Mouse (Mus musculus): ENCODE results near the gene Unc45b.

The Unc45b gene

DNA sequence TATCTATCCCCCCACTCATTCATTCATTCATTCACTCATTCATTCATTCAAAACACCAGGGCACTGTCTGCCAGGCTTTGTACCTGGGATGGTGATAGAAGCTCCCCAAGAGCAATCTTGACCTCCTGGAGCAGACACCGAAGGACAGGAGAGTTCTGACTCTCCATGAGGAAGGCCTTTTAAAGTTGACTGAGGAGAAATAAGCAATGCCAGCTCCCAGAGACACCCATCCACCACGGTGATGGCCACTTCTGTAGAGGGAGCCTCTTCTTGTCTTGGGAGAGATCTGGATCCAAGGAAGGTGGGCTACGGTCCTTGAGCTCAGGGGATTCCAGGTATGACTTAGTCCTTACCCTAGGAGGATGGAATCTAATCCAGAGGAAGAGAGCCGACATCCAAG is at the start of gene Unc45b:
TSS of gene Unc45b (plus strand) at position 301 of the 400 bp plus-strand sequence.
- DNase-seq (ENCODE audit: low spot score in 2 of 2): no peak

DNA sequence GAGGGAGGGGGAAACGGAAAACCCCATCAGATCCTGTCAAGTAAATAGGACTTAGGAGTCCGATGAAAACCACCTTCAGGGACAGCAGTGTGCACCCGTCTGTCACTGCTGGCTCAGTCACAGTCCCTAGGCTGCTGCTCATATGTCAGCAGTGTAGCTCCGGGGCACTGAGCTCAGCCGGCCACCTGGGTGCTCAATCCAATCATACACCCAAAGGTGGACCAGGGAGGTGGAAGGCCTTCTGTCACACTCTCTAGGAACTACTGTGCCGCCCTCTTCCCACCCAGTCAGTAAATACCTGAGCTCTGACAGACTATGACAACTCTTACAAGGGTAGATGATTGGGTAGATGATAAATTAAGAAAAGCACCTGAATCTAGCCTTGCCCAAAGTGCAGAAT is 49.6 kb upstream of the Unc45b start:
- no peak for DNase-seq (ENCODE audit: low spot score in 2 of 2)

DNA sequence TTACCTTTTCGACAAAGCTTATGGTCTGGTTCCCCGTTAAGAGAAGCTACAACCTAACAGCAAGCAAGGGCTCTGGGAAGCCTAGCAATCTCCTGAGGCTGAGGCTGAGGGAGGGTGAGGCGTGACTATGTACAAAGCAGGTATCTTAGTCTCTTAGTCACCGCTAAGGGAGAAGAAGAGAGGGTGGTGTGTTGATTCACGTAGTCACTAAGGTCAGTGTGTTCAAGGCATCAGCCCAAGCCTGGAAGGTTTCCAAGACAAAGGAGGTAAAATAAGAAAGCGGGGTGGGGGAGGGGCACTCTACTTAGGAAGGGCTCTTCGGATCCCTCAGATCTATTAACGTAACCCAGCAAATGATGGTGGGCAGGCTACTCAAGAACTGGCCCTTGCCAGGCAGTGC is 48.8 kb upstream of the Unc45b start:
- no peak for DNase-seq (ENCODE audit: low spot score in 2 of 2)

DNA sequence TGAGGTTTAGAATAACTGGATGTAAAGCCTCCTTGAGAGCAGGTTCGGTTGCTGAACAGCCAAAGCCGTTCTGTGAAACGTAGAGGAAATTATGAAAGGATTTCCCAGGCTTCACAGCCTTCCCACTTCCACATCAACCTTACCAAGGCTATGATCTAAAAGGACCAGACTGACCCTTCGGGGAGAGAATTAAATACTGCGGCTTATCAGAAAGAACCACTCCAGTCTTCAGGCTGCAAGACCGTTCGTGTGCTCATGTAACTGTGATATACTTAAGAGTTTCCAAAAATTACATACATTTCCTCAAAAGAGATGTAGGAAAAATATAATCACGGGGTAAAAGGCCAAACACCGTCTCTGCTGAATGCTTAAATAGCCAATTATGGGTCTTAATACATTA is 47.7 kb upstream of the Unc45b start:
- DNase-seq (ENCODE audit: low spot score in 2 of 2): no peak

DNA sequence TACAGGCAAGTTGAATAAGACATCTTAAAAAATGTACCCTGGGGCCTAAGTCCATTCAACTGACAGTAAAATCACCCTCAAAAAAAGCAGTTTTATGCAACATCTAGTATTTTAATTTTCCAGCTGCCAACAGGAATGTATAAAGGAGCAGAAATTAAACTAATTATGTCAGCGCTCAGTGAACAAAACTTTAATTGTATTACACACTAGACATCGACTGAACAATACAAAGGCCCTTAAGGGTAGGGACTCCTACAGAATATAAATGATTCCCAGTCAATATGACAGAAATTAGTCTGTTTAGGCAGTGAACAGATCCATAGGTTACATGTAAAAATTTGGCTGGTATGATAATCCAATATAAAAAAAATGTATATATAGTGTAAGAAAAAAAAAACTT is 47.3 kb upstream of the Unc45b start:
- no peak for DNase-seq (ENCODE audit: low spot score in 2 of 2)

DNA sequence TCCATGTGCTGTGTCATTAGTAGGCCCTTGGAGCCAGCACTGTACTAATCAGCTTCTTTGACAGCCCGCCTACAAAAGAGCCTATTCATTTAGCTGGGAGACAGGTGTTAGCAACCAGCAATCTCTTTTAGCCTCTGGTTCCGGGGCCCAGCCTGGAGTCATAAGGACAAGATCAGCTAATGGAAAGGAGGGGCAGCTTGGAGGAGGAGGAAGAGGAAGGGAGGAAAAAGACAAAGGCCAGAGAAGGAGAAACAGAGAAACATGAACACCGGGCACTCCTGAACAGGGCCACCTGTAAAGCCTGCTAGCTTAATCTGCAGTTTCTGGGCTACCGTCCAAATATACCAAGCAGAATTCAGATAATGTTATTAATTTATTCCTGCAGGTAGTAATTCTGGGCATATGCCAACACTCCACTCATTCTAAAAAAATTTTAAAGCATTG is 46.8 kb upstream of the Unc45b start:
- DNase-seq (ENCODE audit: low spot score in 2 of 2): no peak

DNA sequence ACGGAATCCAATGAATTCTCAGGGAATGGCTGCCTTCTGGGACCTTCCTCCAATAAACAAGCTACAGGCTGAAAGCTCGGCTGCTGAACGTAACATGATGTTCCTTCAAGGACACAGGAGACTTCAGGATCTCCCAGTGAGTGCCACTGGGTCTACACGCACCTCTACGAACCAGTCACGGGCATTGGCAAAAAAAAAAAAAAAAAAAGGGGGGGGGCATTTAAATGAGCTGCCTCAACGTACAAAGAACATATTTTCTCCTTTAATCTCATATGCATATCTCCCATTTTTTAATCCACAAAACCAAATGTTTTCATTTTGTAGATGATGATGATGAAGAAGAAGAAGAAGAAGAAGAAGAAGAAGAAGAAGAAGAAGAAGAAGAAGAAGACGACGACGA is 44.4 kb upstream of the Unc45b start:
- no peak for DNase-seq (ENCODE audit: low spot score in 2 of 2)

DNA sequence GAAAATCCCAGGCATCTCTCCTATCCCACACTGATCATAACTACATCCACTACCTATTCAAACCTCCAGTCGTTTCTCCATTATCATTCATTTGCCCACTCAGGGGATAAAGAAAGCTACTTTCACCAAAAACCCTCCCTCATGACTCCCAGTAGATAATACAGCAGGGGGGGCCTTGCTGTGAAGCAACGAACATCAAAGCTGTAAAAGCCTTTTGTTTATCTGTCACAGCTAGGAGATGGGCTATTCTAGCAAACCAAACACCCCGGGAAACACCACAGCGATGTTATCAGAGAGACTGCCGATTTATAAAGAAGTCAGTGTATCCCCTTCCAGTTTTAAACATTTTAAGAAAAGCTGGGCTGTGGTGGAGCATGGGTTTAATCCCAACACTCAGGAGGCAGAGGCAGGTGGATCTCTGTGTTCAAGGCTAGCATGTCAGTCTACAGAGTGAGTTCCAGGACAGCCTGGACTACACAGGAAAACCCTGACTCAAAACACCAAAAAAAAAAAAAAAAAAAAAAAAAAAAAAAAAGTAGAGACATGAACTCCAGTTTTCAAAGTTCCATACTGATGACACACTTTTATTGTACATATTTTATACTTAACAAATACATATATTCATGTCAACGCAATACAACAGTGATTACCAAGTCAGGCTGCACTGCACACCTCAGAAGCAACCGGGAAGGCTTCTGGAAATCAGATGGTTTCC is 43.3 kb upstream of the Unc45b start:
- DNase-seq (ENCODE audit: low spot score in 2 of 2): no peak

DNA sequence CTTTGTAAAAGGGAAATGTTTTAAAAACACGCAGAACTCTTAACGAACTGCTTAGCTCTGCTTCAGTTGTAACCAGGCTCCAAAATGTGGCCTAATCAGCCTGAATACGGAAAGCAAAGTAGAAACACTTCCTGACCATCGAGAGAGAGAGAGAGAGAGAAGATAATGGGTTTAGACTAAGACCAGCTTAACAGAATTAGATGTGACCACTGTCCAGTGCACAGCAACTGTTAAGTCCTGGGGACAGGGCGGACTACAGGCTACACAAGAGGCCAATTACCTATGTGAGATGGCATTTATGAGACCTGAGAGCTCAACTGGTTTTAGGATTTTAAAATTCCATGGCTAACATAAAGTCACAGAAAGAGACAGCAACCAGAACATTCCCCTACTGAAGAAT is 42.4 kb upstream of the Unc45b start:
- no peak for DNase-seq (ENCODE audit: low spot score in 2 of 2)

DNA sequence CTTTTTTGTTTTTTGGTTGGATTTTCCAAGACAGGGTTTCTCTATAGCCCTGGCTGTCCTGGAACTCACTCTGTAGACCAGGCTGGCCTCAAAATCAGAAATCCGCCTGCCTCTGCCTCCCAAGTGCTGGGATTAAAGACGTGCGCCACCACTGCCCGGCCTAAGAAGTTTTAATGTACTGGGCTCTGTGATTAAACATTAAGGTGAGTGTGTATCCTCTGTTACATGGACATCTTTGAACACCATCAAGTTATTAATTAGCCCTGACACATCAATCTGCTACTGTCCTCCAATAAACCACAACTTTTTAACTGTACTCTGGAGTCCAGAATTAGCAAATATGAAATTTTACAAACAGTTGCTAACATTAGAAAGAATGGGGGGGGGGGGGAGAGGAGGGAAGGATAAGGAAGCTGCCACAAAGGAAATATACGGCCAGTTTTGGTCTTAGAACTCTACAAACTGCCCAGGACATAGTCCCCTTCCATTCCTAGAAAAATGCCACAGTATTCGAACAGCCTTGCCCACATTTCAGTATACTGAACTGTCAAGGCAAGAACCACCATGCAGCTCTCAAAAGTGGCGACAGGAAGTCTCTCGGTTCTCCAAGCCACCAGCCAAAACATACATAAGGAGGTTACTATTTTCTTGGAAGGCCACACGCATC is 40.7 kb upstream of the Unc45b start:
- DNase-seq (ENCODE audit: low spot score in 2 of 2): no peak

DNA sequence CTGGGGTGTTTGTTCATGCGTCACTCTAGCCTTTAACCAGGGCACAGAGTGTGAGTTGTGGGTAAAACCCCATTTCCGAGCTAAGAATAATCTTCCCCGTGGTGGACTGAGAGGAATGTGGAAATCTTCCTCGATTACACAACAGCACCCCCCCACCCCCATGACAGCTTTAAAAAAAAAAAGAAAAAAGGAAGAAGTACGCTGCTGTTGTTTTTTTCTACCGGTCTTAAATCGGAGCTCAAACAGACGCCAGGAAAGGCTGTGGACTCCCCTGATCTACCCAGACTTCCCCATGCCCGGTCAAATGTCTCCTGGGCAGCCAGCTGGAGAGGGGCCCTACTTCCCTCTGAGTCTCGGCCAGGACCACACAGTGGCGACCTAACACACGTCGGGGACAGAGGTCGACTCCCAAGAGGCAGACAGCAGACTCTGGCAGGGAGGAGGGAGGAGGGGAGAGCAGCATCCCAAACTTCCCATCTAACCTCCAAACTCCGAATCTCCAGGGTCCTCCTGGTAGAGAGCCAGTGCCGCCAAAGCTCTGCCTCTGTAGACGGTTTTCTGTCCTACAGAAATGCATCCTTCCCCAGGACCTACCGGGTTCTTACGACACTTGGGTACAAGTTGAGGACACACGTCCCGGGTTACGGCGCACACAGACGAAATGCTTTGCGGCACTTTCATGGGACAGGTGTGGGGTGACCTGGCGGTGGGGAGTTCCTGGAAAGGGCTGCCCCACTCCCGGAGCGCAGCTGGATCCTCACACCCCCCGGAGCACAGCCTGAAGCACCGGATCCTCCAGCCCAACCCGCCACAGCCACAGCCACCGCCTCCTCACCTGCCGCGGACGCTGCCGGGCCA is 39.9 kb upstream of the Unc45b start:
- DNase-seq (ENCODE audit: low spot score in 2 of 2): peak; percentile 60 to 69

DNA sequence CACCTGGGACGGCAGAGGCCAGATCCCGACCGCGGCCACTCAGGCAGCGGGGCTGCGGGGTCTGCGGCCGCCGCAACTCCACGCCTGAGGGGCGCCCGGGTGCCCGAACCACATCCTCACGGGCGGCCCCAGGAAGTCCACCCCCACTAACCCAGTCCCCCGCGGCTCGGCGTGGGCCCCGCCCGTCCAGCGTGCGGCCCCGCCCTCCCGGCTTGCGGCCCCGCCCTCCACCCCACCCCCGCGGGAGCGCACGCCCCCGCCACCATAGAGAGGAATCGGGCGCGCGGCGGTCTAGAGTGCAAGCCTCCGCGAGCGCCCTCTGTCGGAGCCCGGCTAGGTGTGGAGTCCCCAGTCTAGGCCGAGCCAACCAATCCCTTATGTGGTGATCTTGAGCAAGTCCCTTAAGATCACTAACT is 39.3 kb upstream of the Unc45b start, which contains the start of gene Rffl:
TSS of gene Rffl (minus strand) at position 180 of the 416 bp plus-strand sequence.
- DNase-seq (ENCODE audit: low spot score in 2 of 2): peak; percentile 93 to 96

DNA sequence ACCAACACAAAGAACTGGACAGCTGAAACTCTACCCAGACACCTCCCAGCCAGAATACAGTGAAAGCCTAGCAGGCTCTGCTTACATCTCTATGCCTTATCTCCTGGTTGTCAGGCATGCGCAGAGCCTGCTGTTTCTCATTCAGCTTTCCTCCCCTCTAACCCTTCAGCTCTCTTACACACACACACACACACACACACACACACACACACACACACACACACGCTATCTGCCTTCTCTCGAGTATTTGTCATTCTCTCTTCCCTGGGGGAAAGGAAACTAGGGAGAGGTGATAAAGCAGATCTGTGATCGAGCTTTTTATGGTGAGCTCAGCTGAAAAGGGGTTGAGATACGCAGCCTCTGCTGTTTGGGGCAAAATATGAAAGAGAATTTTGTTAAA is 35.4 kb upstream of the Unc45b start:
- no peak for DNase-seq (ENCODE audit: low spot score in 2 of 2)

DNA sequence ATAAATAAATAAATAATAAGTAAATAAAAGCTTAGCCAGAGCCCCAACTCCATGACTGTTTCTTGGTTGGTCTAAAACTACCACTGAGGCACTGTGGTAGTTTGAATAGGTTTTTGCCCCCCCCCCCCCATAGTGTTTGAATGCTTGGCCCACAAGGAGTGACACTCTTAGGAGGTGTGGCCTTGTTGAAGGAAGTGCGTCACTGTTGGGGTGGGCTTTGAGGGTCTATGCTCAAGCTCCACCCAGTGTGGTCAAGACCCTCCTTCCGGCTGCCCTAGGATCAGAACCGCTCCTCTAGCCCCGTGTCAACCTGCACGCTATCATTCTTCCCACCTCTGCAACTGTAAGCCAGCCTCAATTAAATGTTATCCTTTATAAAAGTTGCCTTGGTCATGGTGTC is 34.7 kb upstream of the Unc45b start:
- no peak for DNase-seq (ENCODE audit: low spot score in 2 of 2)

DNA sequence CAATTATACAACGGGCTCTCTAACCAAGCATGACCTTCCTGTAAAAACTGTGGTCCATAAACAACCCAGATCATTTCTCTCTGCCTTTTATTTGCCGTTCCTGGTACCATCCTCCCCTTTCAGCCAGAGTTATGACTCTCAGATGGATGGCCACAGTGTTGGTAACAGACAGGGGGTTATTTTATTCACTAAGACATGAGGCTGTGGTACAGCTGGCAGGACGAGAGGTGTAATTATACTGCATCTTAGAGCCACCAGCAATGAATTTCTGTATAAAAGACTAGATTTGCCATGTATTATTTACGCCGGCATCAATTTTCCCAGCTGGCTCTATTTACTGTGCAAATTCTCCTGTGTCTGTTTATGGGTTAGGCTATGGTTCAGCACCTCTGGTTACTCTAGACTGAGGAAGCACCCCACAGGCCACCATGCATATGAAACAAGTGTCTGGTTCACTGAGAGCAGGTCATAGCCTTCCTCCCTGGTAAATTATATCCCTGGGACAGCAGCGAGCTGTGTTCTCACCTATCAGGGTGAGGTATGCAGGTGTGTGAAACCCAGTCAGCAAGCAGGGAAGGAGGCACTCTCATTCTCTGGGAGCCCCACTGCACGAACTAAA is 32.5 kb upstream of the Unc45b start:
- DNase-seq (ENCODE audit: low spot score in 2 of 2): no peak

DNA sequence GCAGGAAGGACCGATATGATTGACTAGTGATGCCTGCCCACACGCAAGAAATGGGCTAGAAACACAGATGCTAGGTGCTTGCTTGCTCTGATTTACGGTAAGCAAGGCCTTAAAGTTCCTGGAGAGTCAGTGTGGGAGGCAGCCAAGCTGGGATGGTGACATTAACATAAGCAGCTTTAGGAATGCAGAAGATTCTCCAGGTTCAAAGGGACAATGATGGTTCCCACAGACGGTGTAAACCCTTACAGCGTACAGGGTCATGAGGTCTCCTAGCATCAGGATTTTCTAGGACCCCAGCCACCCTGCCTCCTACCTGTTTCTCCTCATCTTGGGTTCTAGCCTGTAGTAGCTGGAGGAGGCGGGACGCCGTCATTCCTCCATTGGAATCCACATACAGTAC is 27.2 kb upstream of the Unc45b start:
- no peak for DNase-seq (ENCODE audit: low spot score in 2 of 2)

DNA sequence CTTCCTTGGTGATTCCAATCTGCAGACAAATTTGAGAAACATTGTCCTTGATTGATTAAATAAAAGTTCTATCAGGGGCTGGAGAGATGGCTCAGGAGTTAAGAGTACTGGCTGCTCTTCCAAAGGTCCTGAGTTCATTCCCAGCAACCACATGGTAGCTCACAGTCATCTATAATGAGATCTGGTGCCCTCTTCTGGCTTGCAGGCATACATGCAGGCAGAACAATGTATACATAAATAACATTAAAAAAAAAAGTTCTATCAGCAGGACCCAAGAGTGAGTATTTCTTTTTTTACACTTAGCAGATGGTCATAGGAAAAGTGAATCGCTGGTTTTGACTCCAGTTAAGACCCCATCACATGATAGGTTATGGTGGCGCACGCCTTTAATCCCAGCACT is 23.8 kb upstream of the Unc45b start:
- DNase-seq (ENCODE audit: low spot score in 2 of 2): no peak

DNA sequence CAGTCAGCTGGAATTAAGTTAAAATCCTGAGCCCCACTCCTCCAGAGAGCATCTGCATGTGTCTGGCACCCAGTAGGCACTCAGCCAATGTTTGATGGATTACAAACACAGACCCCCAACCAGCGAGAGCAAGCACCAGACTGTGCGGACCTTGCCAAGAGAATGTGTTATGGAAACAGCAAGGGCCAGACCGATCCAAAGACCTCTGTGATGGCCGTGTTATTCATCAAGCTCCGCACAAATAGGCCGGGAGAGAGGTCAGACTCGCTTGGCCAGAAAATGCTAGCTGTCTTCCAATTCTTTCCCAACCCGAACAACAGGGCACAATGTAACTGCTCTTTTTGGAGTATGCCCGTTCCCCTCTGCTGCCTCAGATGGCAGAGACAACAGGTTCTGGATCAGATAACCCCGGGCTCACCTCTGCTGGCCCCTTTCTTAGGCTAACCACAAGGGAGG is 21.8 kb upstream of the Unc45b start:
- peak; percentile 50 to 55 for DNase-seq (ENCODE audit: low spot score in 2 of 2)

DNA sequence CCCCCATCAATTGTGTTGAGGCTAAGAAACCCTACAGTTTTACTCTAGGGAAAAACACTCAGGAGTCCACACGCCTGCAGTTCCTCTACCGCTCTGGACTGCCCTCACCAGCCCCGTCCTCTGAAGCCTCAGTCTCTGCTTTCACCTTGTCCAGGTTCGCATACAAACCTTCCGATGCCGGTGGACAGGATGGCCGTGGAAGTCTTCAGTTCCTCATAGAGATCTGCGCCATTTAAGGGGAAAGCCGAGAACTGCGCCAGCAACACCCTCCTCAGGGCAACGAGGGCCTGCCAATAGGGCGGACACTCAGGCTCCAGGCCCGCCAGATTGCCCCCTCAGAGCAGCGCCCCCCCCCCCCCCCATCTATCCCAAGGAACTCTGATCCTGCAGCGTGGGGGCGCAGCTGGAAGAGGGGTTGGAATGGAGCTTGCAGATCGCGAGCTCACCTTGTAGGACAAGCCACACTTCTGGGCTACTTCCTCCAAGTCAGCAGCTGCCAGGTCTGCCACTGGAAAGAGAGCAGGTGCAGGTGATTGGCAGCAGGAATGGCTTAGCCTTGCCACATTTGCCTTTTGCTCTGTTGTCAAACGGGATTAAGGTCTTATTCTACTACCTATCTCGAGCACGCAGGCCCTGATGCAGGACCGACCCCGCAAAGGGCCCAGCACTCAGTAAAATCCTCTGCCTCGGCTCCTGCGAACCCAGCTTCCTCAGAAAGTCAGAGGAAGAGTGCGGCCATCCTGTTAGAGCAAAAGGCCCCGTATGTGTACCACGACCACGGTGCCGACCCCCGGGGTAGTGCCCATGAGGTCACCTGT is 20.6 kb upstream of the Unc45b start:
- no peak for DNase-seq (ENCODE audit: low spot score in 2 of 2)

DNA sequence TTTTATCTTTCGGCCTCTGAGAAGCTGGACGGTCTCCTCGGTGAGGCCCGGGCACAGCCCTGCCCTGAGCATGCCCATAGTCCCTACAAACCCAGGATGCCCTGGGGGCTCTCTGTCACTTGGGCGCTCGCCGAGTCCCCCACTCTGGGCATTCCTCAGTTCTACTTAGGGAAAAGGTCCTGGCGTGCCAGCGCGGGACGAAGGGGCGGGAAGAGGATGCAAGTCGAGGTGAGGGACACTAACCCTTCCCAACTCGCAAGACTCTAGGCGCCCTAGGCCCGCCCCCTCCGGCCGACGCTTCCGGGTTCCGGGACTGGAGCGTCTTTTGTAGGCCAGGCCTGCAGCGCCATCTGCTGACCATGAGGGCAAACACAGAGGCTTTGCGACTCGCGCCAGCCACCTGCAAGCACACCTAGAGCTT is 20.0 kb upstream of the Unc45b start, which contains the start of gene Rad51d:
TSS of gene Rad51d (minus strand) at position 273 of the 421 bp plus-strand sequence.
- DNase-seq (ENCODE audit: low spot score in 2 of 2): peak; percentile 92 to 95

DNA sequence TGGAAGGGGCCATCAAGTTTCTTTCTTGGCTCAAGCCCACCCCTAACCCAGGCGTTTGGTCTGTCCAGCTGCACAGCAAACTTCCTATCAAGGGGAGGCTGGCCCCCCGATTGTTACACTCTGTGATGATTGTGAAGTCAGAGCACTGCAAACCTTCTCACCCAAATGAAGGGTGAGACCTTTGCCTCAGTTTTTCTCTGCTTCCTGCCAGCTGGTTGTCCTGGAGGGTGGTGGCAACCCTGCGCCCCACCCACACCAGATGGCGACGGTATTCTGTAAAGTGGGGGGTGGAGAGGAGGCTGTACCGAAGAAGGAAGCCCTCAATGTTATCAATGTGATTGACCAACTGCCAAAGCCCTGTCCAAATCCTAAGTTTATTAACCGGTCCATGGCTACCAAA is 18.4 kb upstream of the Unc45b start, which contains the start of gene Fndc8:
TSS of gene Fndc8 (plus strand) at position 189 of the 400 bp plus-strand sequence.
- DNase-seq (ENCODE audit: low spot score in 2 of 2): no peak

Measured in right cerebral cortex, postnatal 10 days (tissue).